Mouse (Mus musculus) cortical plate, adult 2 months (tissue): ENCODE measurements at regions not wholly inside any gene's neighbourhood (a gene's known extent, or its start where the extent isn't known, plus 50 kb on each side); places are given as distances from the start of the nearest gene placed in this dataset.

Source experiments
- CTCF ChIP-seq: fragments of 200-500 bp; IDR thresholded peaks from 2 replicates; pipeline ENCODE4 v1.5.1; 2011; ENCODE audit warnings: mild to moderate bottlenecking, control low read depth, low read length; ENCODE audit not compliant: insufficient read depth; ENCODE audit errors: extremely low read depth
- POLR2A ChIP-seq: fragments of 200-500 bp; IDR thresholded peaks from 2 replicates; pipeline ENCODE4 v1.6.1; 2011; ENCODE audit warnings: mild to moderate bottlenecking, low read length, control low read depth; ENCODE audit not compliant: insufficient read depth; ENCODE audit errors: extremely low read depth

DNA sequence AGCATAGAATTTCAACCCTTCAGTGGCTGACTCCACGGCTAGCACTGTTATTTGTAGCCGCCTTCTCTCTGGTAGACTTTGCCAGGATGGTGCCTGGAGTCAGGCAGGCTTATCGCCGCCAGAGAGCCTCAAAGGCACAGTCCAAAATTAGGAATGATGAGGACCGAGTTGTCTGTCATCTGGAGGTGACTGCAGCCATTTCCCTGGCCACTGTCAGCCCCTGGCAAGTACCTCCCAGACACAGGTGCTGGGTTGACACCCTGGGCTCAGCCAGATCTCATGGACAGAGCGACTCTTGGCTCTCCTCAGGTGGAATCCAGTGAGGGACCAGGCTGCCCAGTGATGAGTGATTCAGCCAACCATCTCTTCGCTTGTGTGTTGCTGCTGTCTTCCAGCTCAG lies 98.1 kb upstream of the Pgrmc2 start:
- TF ChIP-seq POLR2A (no peak), CTCF (no peak)
